Mouse (Mus musculus) small intestine, adult 2 months (tissue): ENCODE data around the gene Rgs9bp.

Experiments
- CTCF ChIP-seq: fragments of 200-500 bp; IDR thresholded peaks from 2 replicates; pipeline ENCODE4 v1.5.1; 2012; ENCODE audit warnings: low read depth, mild to moderate bottlenecking, control low read depth, inconsistent platforms, low read length, moderate library complexity, mixed read lengths; ENCODE audit not compliant: insufficient replicate concordance, insufficient read length; ENCODE audit errors: extremely low read depth
- POLR2A ChIP-seq: fragments of 200-500 bp; IDR thresholded peaks from 2 replicates; pipeline ENCODE4 v1.6.1; 2012; ENCODE audit warnings: low read depth, mild to moderate bottlenecking, control low read depth, inconsistent platforms, low read length, moderate library complexity

DNA sequence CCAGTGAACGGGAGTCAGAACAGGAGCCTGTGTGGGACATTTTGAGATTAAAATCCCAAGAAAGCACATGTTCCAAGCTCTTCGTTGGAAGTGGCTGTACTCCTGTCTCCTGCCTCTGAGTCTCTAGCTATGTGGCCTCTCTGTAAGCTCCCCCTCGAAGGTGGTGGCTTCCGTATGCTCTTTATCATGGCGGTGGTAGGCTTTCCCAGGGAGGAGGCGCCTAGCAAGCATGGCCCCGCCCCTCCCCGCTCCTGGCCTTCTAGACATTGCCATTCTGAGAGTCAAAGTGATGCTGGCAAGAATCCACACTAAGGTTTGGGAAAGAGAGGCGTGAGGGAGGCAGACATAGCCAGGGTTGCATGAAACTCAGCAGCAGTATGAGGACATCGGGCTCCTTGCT lies 37.2 kb upstream of the Rgs9bp start:
- no peak for TF ChIP-seq CTCF
- no peak for TF ChIP-seq POLR2A
